Mouse (Mus musculus): ENCODE measurements around the gene Wfdc12. TPM values are rescaled to one million over a fixed set of nuclear protein-coding genes. Genes with fewer than 3 reads are reported as not detected.
"Not testable (repeated sequence)": the region's sequence is repeated elsewhere in the genome, so short reads cannot be mapped to it uniquely, and the experiment has no call there.

Gene Wfdc12
- polyA plus RNA-seq (2015; fragmentation: Nextera tagmentation; extraction: Ambion mirVana), result not detected in 2 replicates

DNA sequence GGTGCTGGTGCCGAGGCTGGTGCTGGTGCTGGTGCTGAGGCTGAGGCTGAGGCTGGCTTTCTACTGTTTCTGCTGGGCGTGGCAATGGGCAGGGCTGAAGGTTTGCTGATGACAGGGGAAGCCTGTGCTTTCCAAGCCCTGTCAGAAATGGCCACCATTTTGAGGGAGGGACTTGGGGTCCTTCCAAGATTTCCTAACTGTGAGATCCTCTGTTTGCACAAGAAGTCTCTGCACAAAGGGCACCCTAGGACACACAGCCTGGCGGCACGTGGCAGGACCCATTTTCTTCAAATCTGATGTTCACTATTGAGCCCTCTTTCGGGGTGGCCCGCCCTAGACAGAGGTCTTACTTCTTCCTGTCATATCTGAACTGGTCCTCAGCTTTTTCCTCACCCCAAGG is at the start of gene Wfdc12:
Wfdc12 (minus strand) TSS at position 33 of the 400 bp plus-strand sequence.
- Histone ChIP-seq H3K36me3 (no peaks in the 10 kb centered on the region), H3K9ac (no peak within 1 kb of the TSS), H3K27ac (no peak within 1 kb of the TSS), H3K4me2 (no peak within 1 kb of the TSS), H3K4me1 (replicated peaks) (no peaks in the 10 kb centered on the region), H3K9me3 (replicated peaks) (no peaks in the 10 kb centered on the region), H3K4me3 (no peak within 1 kb of the TSS), H3K27me3 (no peaks in the 10 kb centered on the region)
- ATAC-seq (replicated peaks; ENCODE audit: insufficient number of reproducible peaks, insufficient read depth, low FRiP score, low read depth), result no peak
- 82% methylated on average over 6 of the region's 6 CpGs for WGBS

DNA sequence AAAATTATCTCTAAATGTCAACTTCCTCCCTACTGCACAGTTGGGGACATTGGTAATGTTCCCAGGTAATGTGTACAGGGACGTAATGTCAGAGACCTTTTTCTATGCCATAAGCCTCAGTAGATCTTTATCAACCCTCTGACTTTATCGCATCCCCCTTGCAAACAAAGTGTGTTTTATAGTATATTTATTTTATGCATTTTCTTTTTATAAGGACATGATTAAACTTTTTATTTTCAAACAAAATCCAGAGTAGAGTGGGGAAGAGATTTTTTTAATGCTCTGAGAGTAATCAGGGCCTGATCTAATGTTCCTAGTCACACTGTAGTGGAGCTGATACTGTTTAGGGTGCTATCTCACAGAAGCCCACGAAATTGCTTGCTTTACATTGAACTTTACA is 48.0 kb upstream of the Wfdc12 start, which contains the start of gene Svs2:
Svs2 (minus strand) TSS at position 101 of the 400 bp plus-strand sequence.
- Histone ChIP-seq H3K4me1 (replicated peaks) (peaks cover 12% of the 10 kb centered on the region), H3K27me3 (no peaks in the 10 kb centered on the region), H3K4me2 (no peak within 1 kb of the TSS), H3K27ac (no peak within 1 kb of the TSS), H3K9ac (no peak within 1 kb of the TSS), H3K36me3 (no peaks in the 10 kb centered on the region), H3K4me3 (no peak within 1 kb of the TSS), H3K9me3 (replicated peaks) (no peaks in the 10 kb centered on the region)
- no peak for ATAC-seq (replicated peaks; ENCODE audit: insufficient number of reproducible peaks, insufficient read depth, low FRiP score, low read depth)
- 79% methylated on average over 3 of the region's 3 CpGs for WGBS

DNA sequence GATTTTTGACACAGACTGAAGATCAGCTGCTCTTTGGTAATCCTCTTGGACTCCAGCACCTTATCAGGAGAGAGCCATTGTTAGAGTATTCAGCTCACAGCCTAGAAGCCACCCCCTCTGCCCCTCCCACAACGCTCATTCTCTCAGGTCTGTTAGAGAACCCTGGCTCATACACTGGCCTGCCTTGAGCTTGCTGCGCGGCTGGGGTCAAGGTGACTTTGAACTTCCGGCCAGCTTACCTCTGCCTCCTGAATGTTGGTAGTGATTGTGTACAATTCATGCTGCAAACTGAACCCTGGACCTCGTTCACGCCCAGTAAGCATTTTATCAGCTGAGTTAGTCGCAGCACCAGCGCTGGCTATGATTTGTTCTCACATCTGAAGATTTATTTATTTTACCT is 42.3 kb upstream of the Wfdc12 start:
- H3K36me3 ChIP-seq, result no peaks in the 10 kb centered on the region
- no peak overlapping the region for H3K9ac ChIP-seq
- H3K27me3 ChIP-seq, result no peaks in the 10 kb centered on the region
- 80% methylated on average over 8 of the region's 8 CpGs for WGBS
- no peak overlapping the region for H3K4me2 ChIP-seq
- H3K27ac ChIP-seq, result no peak overlapping the region
- H3K9me3 ChIP-seq (replicated peaks), result no peaks in the 10 kb centered on the region
- H3K4me3 ChIP-seq, result no peak overlapping the region
- no peak for ATAC-seq (replicated peaks; ENCODE audit: insufficient number of reproducible peaks, insufficient read depth, low FRiP score, low read depth)
- no peaks in the 10 kb centered on the region for H3K4me1 ChIP-seq (replicated peaks)

DNA sequence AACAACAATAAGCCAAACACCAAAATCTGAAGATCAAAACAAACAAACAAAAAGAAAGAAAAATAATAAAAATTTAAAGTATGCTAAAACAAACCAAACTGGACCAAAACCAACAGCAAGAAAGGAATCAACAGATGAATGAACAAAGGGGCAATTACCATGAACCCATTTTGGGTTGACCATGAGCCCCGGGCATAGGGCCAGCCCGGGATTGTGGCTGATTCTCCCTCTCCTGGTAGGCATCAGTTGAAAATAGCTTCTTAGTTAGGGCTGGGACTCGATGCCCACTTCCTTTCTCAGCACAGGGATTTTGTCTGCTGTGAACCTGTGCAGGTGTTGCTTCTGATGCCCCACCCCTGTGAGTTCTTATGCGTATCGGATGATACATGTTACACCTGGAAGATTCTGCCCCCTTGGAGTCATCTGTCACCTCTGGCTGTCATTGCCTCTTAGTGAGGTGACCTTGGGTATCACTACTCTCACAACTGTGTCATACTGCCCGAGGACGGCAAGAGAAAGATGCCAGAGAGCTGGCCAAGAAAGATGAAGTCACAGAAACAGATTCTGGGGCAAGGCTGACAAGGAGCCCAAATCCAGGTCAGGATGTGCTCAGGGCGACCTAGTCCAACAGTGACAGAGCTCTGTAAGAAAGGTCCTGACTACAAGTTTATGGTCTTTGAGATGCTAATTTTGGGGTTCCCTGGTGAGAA is 38.1 kb upstream of the Wfdc12 start:
- no peak overlapping the region for H3K4me2 ChIP-seq
- no peaks in the 10 kb centered on the region for H3K4me1 ChIP-seq (replicated peaks)
- no peak for ATAC-seq (replicated peaks; ENCODE audit: insufficient number of reproducible peaks, insufficient read depth, low FRiP score, low read depth)
- 74% methylated on average over 8 of the region's 8 CpGs for WGBS
- H3K9ac ChIP-seq, result no peak overlapping the region
- H3K36me3 ChIP-seq, result no peaks in the 10 kb centered on the region
- H3K9me3 ChIP-seq (replicated peaks), result no peaks in the 10 kb centered on the region
- H3K27ac ChIP-seq, result no peak overlapping the region
- no peak overlapping the region for H3K4me3 ChIP-seq
- no peaks in the 10 kb centered on the region for H3K27me3 ChIP-seq

DNA sequence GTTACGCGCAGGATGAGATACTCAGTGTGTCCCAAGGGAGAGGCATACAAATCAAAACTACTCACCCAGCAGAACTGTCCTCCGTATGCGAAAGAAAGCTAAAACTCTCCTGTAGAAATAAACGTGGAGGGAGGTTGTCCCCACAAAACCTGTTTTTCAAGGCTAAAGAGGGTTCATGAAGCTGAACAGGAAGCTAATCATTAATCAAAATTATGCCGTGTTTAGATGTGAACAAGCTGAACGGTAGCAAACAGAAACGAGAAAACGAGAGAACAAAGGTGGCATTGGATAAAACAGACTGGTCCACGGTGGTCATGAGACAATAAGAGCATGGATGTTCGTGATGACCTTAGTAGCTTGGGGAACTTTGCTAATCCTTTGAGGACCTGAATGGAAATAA is 31.1 kb upstream of the Wfdc12 start, which contains the start of gene Wfdc15b:
Wfdc15b (minus strand) TSS at position 139 of the 400 bp plus-strand sequence.
- Histone ChIP-seq H3K36me3 (no peaks in the 10 kb centered on the region), H3K4me3 (no peak within 1 kb of the TSS), H3K9me3 (replicated peaks) (no peaks in the 10 kb centered on the region), H3K4me1 (replicated peaks) (no peaks in the 10 kb centered on the region), H3K4me2 (no peak within 1 kb of the TSS), H3K27me3 (no peaks in the 10 kb centered on the region), H3K9ac (no peak within 1 kb of the TSS), H3K27ac (no peak within 1 kb of the TSS)
- no peak for ATAC-seq (replicated peaks; ENCODE audit: insufficient number of reproducible peaks, insufficient read depth, low FRiP score, low read depth)
- 67% methylated on average over 11 of the region's 11 CpGs for WGBS

DNA sequence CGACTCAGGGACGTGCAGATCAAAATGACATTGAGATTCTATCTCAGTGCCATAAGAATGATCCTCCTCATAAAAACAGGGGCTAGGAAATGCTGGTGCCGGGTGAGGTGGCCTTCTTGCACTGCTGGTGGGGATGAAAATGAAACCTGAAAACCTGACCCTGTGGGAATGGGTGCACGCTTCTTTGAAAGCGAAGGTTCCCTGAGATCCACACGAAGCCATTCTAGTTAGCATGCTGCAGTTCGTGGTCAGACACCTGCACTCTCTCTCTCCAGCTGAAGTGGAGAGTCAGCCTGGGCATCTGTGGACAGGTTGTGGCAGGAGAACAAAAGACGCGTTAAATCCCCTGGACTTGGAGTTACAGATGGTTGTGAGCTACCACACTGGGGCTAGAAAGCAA is 28.9 kb upstream of the Wfdc12 start:
- no peak for ATAC-seq (replicated peaks; ENCODE audit: insufficient number of reproducible peaks, insufficient read depth, low FRiP score, low read depth)
- H3K4me3 ChIP-seq, result no peak overlapping the region
- 74% methylated on average over 9 of the region's 9 CpGs for WGBS
- H3K27ac ChIP-seq, result no peak overlapping the region
- no peaks in the 10 kb centered on the region for H3K4me1 ChIP-seq (replicated peaks)
- H3K36me3 ChIP-seq, result no peaks in the 10 kb centered on the region
- no peaks in the 10 kb centered on the region for H3K27me3 ChIP-seq
- H3K4me2 ChIP-seq, result no peak overlapping the region
- H3K9me3 ChIP-seq (replicated peaks), result no peaks in the 10 kb centered on the region
- no peak overlapping the region for H3K9ac ChIP-seq

DNA sequence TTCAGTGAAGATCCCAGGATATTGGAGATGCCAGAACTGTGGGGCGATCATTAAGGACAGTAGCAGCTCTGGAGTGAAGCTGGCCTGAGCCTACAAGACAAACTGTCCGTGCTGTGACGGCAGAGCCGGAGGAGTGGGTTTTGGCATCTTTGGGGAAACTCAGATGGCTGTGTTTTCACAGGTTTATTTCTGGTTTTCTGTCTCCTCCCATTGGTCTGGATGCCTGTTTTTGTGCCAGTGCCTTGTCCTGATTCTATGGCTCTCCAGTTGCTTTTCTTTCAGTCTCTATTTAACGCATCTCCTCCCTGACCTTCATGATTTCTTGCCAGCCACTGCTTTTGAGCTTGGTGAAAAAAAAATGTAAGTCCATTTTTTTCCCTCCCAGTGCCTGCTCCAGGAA is 22.3 kb upstream of the Wfdc12 start:
- Histone ChIP-seq H3K9me3 (replicated peaks) (no peaks in the 10 kb centered on the region), H3K27me3 (no peaks in the 10 kb centered on the region; the same call in 1 of the 2 replicates), H3K36me3 (no peaks in the 10 kb centered on the region), H3K4me2 (no peak overlapping the region), H3K4me1 (replicated peaks) (no peaks in the 10 kb centered on the region), H3K27ac (no peak overlapping the region), H3K9ac (no peak overlapping the region), H3K4me3 (no peak overlapping the region)
- 83% methylated on average over 5 of the region's 5 CpGs for WGBS
- no peak for ATAC-seq (replicated peaks; ENCODE audit: insufficient number of reproducible peaks, insufficient read depth, low FRiP score, low read depth)

DNA sequence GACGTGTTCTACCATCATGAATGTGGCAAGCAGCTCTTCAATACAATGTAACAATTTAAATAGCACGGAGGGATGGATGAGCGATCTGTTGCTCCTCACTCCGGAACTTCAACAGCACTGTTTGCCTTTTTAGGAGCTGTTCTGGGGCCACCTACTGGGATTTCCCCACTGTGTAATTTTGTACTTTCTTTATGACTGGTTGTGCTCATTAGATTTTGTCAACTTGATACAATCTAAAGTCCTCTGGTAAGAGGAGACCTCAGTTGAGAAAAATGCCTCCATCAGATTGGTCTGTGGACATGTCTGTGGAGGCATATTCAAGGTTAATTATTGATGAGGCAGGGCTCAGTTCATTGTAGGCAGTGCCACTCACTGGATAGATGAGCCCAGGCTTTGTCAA is 20.5 kb upstream of the Wfdc12 start:
- no peaks in the 10 kb centered on the region for H3K4me1 ChIP-seq (replicated peaks)
- WGBS, result 86% methylated on average over 4 of the region's 4 CpGs
- no peak overlapping the region for H3K4me3 ChIP-seq
- no peak overlapping the region for H3K27ac ChIP-seq
- ATAC-seq (replicated peaks; ENCODE audit: insufficient number of reproducible peaks, insufficient read depth, low FRiP score, low read depth), result no peak
- H3K4me2 ChIP-seq, result no peak overlapping the region
- no peaks in the 10 kb centered on the region for H3K9me3 ChIP-seq (replicated peaks)
- H3K9ac ChIP-seq, result no peak overlapping the region
- no peaks in the 10 kb centered on the region for H3K36me3 ChIP-seq
- H3K27me3 ChIP-seq, result no peaks in the 10 kb centered on the region; the same call in 1 of the 2 replicates

DNA sequence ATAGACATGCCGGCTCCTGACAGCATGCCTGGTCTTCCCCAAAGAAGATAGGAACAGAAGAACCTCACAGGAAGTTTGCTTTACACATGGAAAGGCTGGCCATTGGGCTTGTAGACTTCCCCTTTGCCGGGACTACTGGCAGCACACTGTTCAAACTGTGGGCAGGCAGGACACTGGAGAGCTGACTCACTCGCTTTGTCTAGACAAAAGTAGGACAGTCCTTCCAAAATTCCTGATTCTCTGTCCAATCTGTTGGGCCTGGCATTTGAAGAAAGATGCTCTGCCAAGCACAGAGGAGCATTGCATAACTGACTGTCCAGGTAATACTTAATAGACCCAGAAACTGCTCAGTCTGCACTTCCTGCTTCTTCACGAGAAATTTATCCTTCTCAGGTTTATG is 16.3 kb upstream of the Wfdc12 start:
- WGBS, result 61% methylated on average over 4 of the region's 4 CpGs

DNA sequence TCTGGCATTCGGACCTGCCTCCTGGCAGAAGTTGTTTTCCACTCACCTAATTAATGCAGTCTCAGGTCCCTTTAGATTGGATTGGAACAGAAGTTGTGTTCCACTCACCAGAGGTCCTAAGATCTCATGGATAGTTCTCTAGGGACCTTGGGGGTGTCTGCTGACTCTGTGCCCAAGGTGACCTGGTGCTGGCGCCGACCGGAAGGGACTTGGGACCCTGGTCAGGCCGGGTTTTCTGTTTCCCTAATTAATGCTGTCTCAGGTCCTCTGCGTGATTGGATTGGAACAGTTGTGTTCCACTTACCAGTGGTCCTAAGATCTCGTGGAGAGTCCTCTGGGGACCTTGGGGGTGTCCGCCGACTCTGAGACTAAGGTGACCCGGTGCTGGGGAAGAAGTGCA is 15.6 kb upstream of the Wfdc12 start:
- H3K9me3 ChIP-seq (replicated peaks); H3K9ac ChIP-seq; H3K36me3 ChIP-seq; H3K4me3 ChIP-seq; H3K27me3 ChIP-seq; H3K4me2 ChIP-seq; H3K27ac ChIP-seq; H3K4me1 ChIP-seq (replicated peaks); ATAC-seq (replicated peaks; ENCODE audit: insufficient number of reproducible peaks, insufficient read depth, low FRiP score, low read depth): not testable (repeated sequence)
- WGBS, result 91% methylated on average over 10 of the region's 10 CpGs

More for the DNA sequence above, 16.3 kb upstream of the Wfdc12 start:
- no peaks in the 10 kb centered on the region for H3K4me1 ChIP-seq (replicated peaks)
- no peak overlapping the region for H3K4me2 ChIP-seq
- H3K9me3 ChIP-seq (replicated peaks), result no peaks in the 10 kb centered on the region
- ATAC-seq (replicated peaks; ENCODE audit: insufficient number of reproducible peaks, insufficient read depth, low FRiP score, low read depth), result no peak
- H3K9ac ChIP-seq, result no peak overlapping the region
- no peak overlapping the region for H3K4me3 ChIP-seq
- H3K36me3 ChIP-seq, result no peaks in the 10 kb centered on the region
- H3K27me3 ChIP-seq, result no peaks in the 10 kb centered on the region
- no peak overlapping the region for H3K27ac ChIP-seq

DNA sequence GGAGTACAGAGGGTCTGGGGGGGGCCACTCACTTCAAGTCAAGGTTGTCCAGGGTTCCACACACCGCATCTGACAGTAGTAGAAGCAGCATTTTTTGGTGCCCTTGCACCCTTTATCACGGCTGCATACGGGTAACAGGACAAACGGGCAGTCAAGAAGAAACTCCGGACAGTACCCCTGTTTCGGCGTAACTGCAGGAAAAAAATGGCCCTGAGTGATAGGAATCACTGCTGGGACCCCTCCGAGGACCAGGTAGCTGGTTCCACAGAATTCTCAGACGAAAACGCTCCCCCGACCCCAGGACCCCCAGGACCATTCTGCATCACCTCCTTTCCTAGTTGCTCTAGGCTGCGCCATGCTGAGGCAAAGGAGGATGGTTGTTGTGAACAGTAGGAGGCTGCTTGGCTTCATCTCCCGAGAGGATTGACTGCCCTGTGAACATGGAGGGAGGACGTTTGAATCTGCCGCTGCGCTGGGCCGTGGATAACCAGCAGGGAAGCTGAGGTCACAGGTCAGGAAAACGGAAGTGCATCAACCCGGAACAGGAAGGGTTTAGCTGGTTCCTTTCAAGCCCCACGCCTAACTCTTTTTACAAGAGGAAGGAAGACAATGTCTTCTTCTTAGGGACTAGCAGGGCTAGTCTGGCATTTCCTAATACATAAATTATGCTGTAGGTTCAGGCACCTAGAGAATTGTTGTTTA is 9.4 kb upstream of the Wfdc12 start, which contains the start of gene Wfdc15a:
Wfdc15a (minus strand) TSS at position 505 of the 702 bp plus-strand sequence.
- Histone ChIP-seq H3K4me3 (no peak within 1 kb of the TSS), H3K27me3 (no peaks in the 10 kb centered on the region), H3K36me3 (no peaks in the 10 kb centered on the region), H3K4me1 (replicated peaks) (no peaks in the 10 kb centered on the region), H3K27ac (no peak within 1 kb of the TSS), H3K4me2 (no peak within 1 kb of the TSS), H3K9me3 (replicated peaks) (no peaks in the 10 kb centered on the region), H3K9ac (no peak within 1 kb of the TSS)
- WGBS, result 76% methylated on average over 20 of the region's 20 CpGs
- no peak for ATAC-seq (replicated peaks; ENCODE audit: insufficient number of reproducible peaks, insufficient read depth, low FRiP score, low read depth)

DNA sequence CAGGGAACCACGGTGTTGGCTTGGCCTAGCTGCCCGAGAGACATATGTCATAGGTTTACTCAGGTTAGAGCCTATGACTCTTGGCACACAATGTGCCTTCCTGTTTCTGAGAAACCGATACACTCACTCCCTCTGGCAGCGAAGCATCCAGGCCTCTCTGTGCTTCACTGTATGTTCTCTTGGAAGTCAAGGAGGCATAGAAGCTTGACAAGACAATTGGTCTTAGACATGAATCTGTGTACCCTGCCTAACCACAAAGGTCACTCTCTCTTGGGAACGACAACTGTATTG is 6.2 kb upstream of the Wfdc12 start:
- H3K9ac ChIP-seq, result no peak overlapping the region
- no peaks in the 10 kb centered on the region for H3K27me3 ChIP-seq
- no peak overlapping the region for H3K4me2 ChIP-seq
- no peaks in the 10 kb centered on the region for H3K9me3 ChIP-seq (replicated peaks)
- no peak overlapping the region for H3K27ac ChIP-seq
- WGBS, result 79% methylated on average over 5 of the region's 5 CpGs
- no peaks in the 10 kb centered on the region for H3K36me3 ChIP-seq
- H3K4me1 ChIP-seq (replicated peaks), result no peaks in the 10 kb centered on the region
- H3K4me3 ChIP-seq, result no peak overlapping the region
- no peak for ATAC-seq (replicated peaks; ENCODE audit: insufficient number of reproducible peaks, insufficient read depth, low FRiP score, low read depth)

All from heart, embryonic 15.5 days (tissue).